In genomic region chr17:6741271-6741670, GRCm38 (mm10) we compare ENCODE assay signal across 14 mouse cellular contexts. TPM values are rescaled to one million over a fixed set of nuclear protein-coding genes. Genes with fewer than 3 reads are reported as not detected.
DNase-seq lines count a peak whose midpoint lies in the region; ATAC-seq and TF ChIP-seq lines count a peak whose summit lies in the region.
"Had no signal": no experiment of that assay in that cellular context is flagged by ENCODE, and none has a peak within 500 bp of the region (broad histone marks: within the 10 kb centered on the region; RNA-seq: fewer than 3 reads in every experiment).

No protein-coding gene starts in this region.

- H3K36me3 ChIP-seq in liver, embryonic 11.5 days (ENCODE audit: control insufficient read depth, insufficient read depth, low read length): peaks cover 36% of the 10 kb centered on the region
- peaks cover 100% of the 10 kb centered on the region for H3K36me3 ChIP-seq in E14TG2a.4 (ENCODE audit: insufficient read depth, low read length)
- H3K36me3 ChIP-seq in forebrain, embryonic 14.5 days (ENCODE audit: control insufficient read depth, insufficient read depth, low read length): peaks cover 44% of the 10 kb centered on the region

- DNase-seq in heart, adult 11 months: peak; percentile 76
- DNase-seq in heart, adult 9 months (ENCODE audit: low spot score in 2 of 2): no peak
- peak; percentile 2 for DNase-seq in liver
- no peak for DNase-seq in liver, embryonic 11.5 days (ENCODE audit: low spot score)
- DNase-seq in forebrain, embryonic 14.5 days (ENCODE audit: low spot score): peak; percentile 18
- no peak for DNase-seq in thymus, postnatal 0 days (ENCODE audit: low spot score)
- DNase-seq in ovary, postnatal 14 days (ENCODE audit: low spot score): no peak
- DNase-seq: adrenal gland, postnatal 14 days; cerebellum, adult 18-20 months; right cerebral cortex, postnatal 4 days had no signal

- H3K4me1 ChIP-seq in liver, embryonic 11.5 days (replicated peaks; ENCODE audit: control insufficient read depth, insufficient read depth, low read length): peaks cover 8% of the 10 kb centered on the region
- no peaks in the 10 kb centered on the region for H3K4me1 ChIP-seq in E14TG2a.4 (replicated peaks; ENCODE audit: low read depth, low read length)
- H3K4me1 ChIP-seq in forebrain, embryonic 14.5 days (ENCODE audit: control insufficient read depth, insufficient read depth, low read length): peaks cover 27% of the 10 kb centered on the region

- no peak for ATAC-seq in liver, embryonic 11.5 days (replicated peaks; ENCODE audit: low FRiP score)
- no peak for ATAC-seq in forebrain, embryonic 14.5 days

- H3K9ac ChIP-seq in liver, embryonic 11.5 days (ENCODE audit: low read depth, low read length): no peak overlapping the region
- no peak overlapping the region for H3K9ac ChIP-seq in forebrain, embryonic 14.5 days (ENCODE audit: low read length)
- H3K9ac ChIP-seq: embryonic facial prominence, embryonic 13.5 days; neural tube, embryonic 12.5 days had no signal

- H3K27me3 ChIP-seq in liver, embryonic 11.5 days (replicated peaks; ENCODE audit: control insufficient read depth, insufficient read depth, low read length): no peaks in the 10 kb centered on the region
- H3K27me3 ChIP-seq in E14TG2a.4 (ENCODE audit: insufficient read depth, low read length): no peaks in the 10 kb centered on the region
- H3K27me3 ChIP-seq in forebrain, embryonic 14.5 days (replicated peaks; ENCODE audit: control insufficient read depth, insufficient read depth, low read length): no peaks in the 10 kb centered on the region
- H3K27me3 ChIP-seq: embryonic facial prominence, embryonic 13.5 days; neural tube, embryonic 12.5 days had no signal

- H3K4me3 ChIP-seq in liver, embryonic 11.5 days (ENCODE audit: low read depth, low read length): no peak overlapping the region
- H3K4me3 ChIP-seq in E14TG2a.4 (replicated peaks; ENCODE audit: low read length): peak overlapping the region; percentile 37
- H3K4me3 ChIP-seq in forebrain, embryonic 14.5 days (ENCODE audit: low read depth, low read length): no peak overlapping the region
- H3K4me3 ChIP-seq: embryonic facial prominence, embryonic 13.5 days; neural tube, embryonic 12.5 days had no signal

- H3K27ac ChIP-seq in liver, embryonic 11.5 days (ENCODE audit: low read depth, low read length): no peak overlapping the region
- H3K27ac ChIP-seq in forebrain, embryonic 14.5 days (ENCODE audit: low read depth, low read length): peak overlapping the region; percentile 36
- H3K27ac ChIP-seq: embryonic facial prominence, embryonic 13.5 days; macrophage had no signal

- no peaks in the 10 kb centered on the region for H3K9me3 ChIP-seq in liver, embryonic 11.5 days (ENCODE audit: control insufficient read depth, low read length)
- H3K9me3 ChIP-seq in E14TG2a.4 (ENCODE audit: low read length): peaks cover 100% of the 10 kb centered on the region
- H3K9me3 ChIP-seq in forebrain, embryonic 14.5 days (replicated peaks; ENCODE audit: control insufficient read depth, low read length): no peaks in the 10 kb centered on the region
- H3K9me3 ChIP-seq: embryonic facial prominence, embryonic 13.5 days; neural tube, embryonic 12.5 days had no signal

- WGBS in liver, embryonic 11.5 days: 84% methylated on average over 12 of the region's 12 CpGs
- 79% methylated on average over 12 of the region's 12 CpGs for WGBS in forebrain, embryonic 14.5 days

- no peak for TF ChIP-seq CTCF in E14TG2a.4 (conservative IDR thresholded peaks at IDR 0.05; ENCODE audit: low read length)

- no peak overlapping the region for H3K4me2 ChIP-seq in liver, embryonic 11.5 days
- H3K4me2 ChIP-seq in forebrain, embryonic 14.5 days (ENCODE audit: low read length): no peak overlapping the region
- H3K4me2 ChIP-seq: embryonic facial prominence, embryonic 13.5 days; neural tube, embryonic 12.5 days had no signal

RNA-seq across cellular contexts. Expression of gene Ezr, which starts 41.3 kb away (rescaled TPM):
- polyA plus RNA-seq in liver, embryonic 11.5 days (2014; fragmentation: Nextera tagmentation; extraction: Ambion mirVana): 96.2 and 97.3 TPM in 2 replicates
- 94.0 and 101 TPM in 2 replicates for polyA plus RNA-seq in forebrain, embryonic 14.5 days (2014; fragmentation: Nextera tagmentation; extraction: Ambion mirVana)
- 385 and 387 TPM in 2 replicates for polyA plus RNA-seq in thymus, postnatal 0 days (2015; fragmentation: Nextera tagmentation; extraction: Ambion mirVana)

Comparison
In these comparisons a context has a peak if more than half of its experiments do, and no peak if none do; other contexts are left out.
1. DNase-seq: peak in heart, adult 11 months (single experiment), liver (single experiment) and forebrain, embryonic 14.5 days (single experiment); none in heart, adult 9 months (0 of 2), liver, embryonic 11.5 days (single experiment), thymus, postnatal 0 days (single experiment) and ovary, postnatal 14 days (single experiment).